Comparison of ENCODE assay signal across 24 mouse cellular contexts in the genomic region with DNA sequence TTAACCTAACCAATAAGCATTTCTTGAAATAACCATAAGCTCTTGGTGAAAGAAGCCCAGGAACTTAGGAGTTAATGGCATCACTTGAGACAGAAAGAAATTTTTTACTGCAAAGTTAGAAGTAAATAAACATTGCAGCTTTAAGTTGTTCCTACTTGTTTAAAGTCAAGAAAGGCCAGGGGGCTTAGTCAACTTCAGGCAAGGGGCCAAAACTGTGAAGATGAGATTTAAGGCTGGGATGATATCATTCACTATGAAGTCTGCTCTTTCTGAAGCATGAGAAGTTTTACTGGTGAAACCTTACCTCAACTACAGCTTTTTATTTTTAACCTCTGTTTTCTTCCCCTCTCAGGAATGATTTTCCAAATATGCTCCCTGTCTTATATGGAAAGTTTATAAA.
A peak's percentile ranks its signal among the peaks of the same experiment; 100 is the strongest.
DNase-seq lines count a peak whose midpoint lies in the region; ATAC-seq and TF ChIP-seq lines count a peak whose summit lies in the region.
"Had no signal": no experiment of that assay in that cellular context is flagged by ENCODE, and none has a peak within 500 bp of the region (broad histone marks: within the 10 kb centered on the region; RNA-seq: fewer than 3 reads in every experiment).

No protein-coding gene starts in this region.

- no peaks in the 10 kb centered on the region for H3K9me3 ChIP-seq in hindbrain, embryonic 15.5 days
- H3K9me3 ChIP-seq in hindbrain, embryonic 14.5 days (ENCODE audit: control insufficient read depth, low read length), result no peaks in the 10 kb centered on the region
- no peaks in the 10 kb centered on the region for H3K9me3 ChIP-seq in neural tube, embryonic 15.5 days (replicated peaks)
- H3K9me3 ChIP-seq: heart, embryonic 13.5 days; neural tube, embryonic 13.5 days; stomach, embryonic 15.5 days had no signal

- H3ac ChIP-seq in myocyte (ENCODE audit: control insufficient read depth, insufficient read length), result no peak overlapping the region

- DNase-seq in adrenal gland, adult (ENCODE audit: inconsistent age in 2 of 2, low spot score in 1 of 2), result peak; percentile 32 to 36
- DNase-seq in adrenal gland, adult 18-20 months (ENCODE audit: low spot score in 2 of 2), result no peak
- no peak for DNase-seq in hindbrain, embryonic 14.5 days (ENCODE audit: low spot score)
- DNase-seq in neural tube, embryonic 10.5 days (ENCODE audit: extremely low spot score, low spot score), result no peak
- no peak for DNase-seq in right cerebral cortex, postnatal 4 days
- DNase-seq: cerebellum, adult 18-20 months; gastrocnemius, postnatal 10 days; heart, adult 18-20 months; heart, postnatal 14 days; kidney, adult 9 months; kidney, postnatal 36 days; lung, postnatal 4 days; midbrain, embryonic 14.5 days; thymus, adult 18-20 months; thymus, postnatal 36 days had no signal

- no peak for TF ChIP-seq POLR2A in myocyte (IDR thresholded peaks at IDR 0.05; ENCODE audit: insufficient read length, low read depth)

- no peak overlapping the region for H3K4me2 ChIP-seq in hindbrain, embryonic 15.5 days
- H3K4me2 ChIP-seq in hindbrain, embryonic 14.5 days (replicated peaks), result no peak overlapping the region
- no peak overlapping the region for H3K4me2 ChIP-seq in neural tube, embryonic 15.5 days
- H3K4me2 ChIP-seq in myocyte (ENCODE audit: low read depth), result peak overlapping the region; percentile 8
- H3K4me2 ChIP-seq: heart, embryonic 13.5 days; neural tube, embryonic 13.5 days; stomach, embryonic 15.5 days had no signal

- peak overlapping the region; percentile 83; the same call in 1 of the 2 replicates for H3K27ac ChIP-seq in hindbrain, embryonic 15.5 days (replicated peaks)
- H3K27ac ChIP-seq in hindbrain, embryonic 14.5 days, result no peak overlapping the region
- 0 out of 2 replicates have a peak overlapping the region, but pooled peaks have one; percentile 83 for H3K27ac ChIP-seq in neural tube, embryonic 15.5 days (replicated peaks)
- H3K27ac ChIP-seq: heart, embryonic 13.5 days; neural tube, embryonic 13.5 days; stomach, embryonic 15.5 days had no signal

- H3K4me3 ChIP-seq in hindbrain, embryonic 15.5 days, result no peak overlapping the region
- H3K4me3 ChIP-seq in hindbrain, embryonic 14.5 days (replicated peaks; ENCODE audit: low read length), result no peak overlapping the region
- no peak overlapping the region for H3K4me3 ChIP-seq in neural tube, embryonic 15.5 days (replicated peaks)
- no peak overlapping the region for H3K4me3 ChIP-seq in myocyte
- H3K4me3 ChIP-seq: heart, embryonic 13.5 days; neural tube, embryonic 13.5 days; stomach, embryonic 15.5 days had no signal

- no peaks in the 10 kb centered on the region for H3K36me3 ChIP-seq in hindbrain, embryonic 15.5 days
- H3K36me3 ChIP-seq in hindbrain, embryonic 14.5 days (replicated peaks; ENCODE audit: control insufficient read depth, insufficient read depth), result no peaks in the 10 kb centered on the region
- no peaks in the 10 kb centered on the region for H3K36me3 ChIP-seq in neural tube, embryonic 15.5 days
- H3K36me3 ChIP-seq in myocyte (ENCODE audit: control insufficient read depth, insufficient read depth), result no peaks in the 10 kb centered on the region
- H3K36me3 ChIP-seq: heart, embryonic 13.5 days; neural tube, embryonic 13.5 days; stomach, embryonic 15.5 days had no signal

- 0 out of 2 replicates have a peak, but pooled peaks cover 9% of the 10 kb centered on the region for H3K4me1 ChIP-seq in hindbrain, embryonic 15.5 days (replicated peaks)
- 0 out of 2 replicates have a peak, but pooled peaks cover 6% of the 10 kb centered on the region for H3K4me1 ChIP-seq in hindbrain, embryonic 14.5 days (replicated peaks; ENCODE audit: control insufficient read depth, insufficient read depth, low read length)
- H3K4me1 ChIP-seq in neural tube, embryonic 15.5 days, result peaks cover 14% of the 10 kb centered on the region
- H3K4me1 ChIP-seq: neural tube, embryonic 13.5 days; stomach, embryonic 15.5 days had no signal

- no peaks in the 10 kb centered on the region for H3K79me2 ChIP-seq in myocyte (ENCODE audit: control insufficient read depth, insufficient read depth)

- no peak overlapping the region for H3K9ac ChIP-seq in hindbrain, embryonic 15.5 days
- no peak overlapping the region for H3K9ac ChIP-seq in hindbrain, embryonic 14.5 days
- no peak overlapping the region for H3K9ac ChIP-seq in neural tube, embryonic 15.5 days (replicated peaks)
- H3K9ac ChIP-seq: heart, embryonic 13.5 days; neural tube, embryonic 13.5 days; stomach, embryonic 15.5 days had no signal

- no peaks in the 10 kb centered on the region for H3K27me3 ChIP-seq in hindbrain, embryonic 15.5 days
- no peaks in the 10 kb centered on the region for H3K27me3 ChIP-seq in hindbrain, embryonic 14.5 days (ENCODE audit: control insufficient read depth, insufficient read depth, low read length)
- no peaks in the 10 kb centered on the region for H3K27me3 ChIP-seq in neural tube, embryonic 15.5 days (replicated peaks)
- H3K27me3 ChIP-seq in myocyte (ENCODE audit: control insufficient read depth, insufficient read depth, insufficient read length), result no peaks in the 10 kb centered on the region
- H3K27me3 ChIP-seq: heart, embryonic 13.5 days; neural tube, embryonic 13.5 days; stomach, embryonic 15.5 days had no signal

- ATAC-seq in hindbrain, embryonic 15.5 days (ENCODE audit: low FRiP score, low read depth), result no peak
- ATAC-seq in hindbrain, embryonic 14.5 days (ENCODE audit: low FRiP score), result no peak
- ATAC-seq in neural tube, embryonic 15.5 days (ENCODE audit: low FRiP score), result no peak
- ATAC-seq: forebrain, embryonic 16.5 days; hindbrain, embryonic 16.5 days; intestine, embryonic 16.5 days had no signal

TF ChIP-seq in myocyte, 11 proteins besides CTCF, POLR2A, EP300 and RAD21:
- no peak for TF ChIP-seq USF1 (IDR thresholded peaks at IDR 0.05; ENCODE audit: low read depth)
- no peak for TF ChIP-seq MYOD1 (IDR thresholded peaks at IDR 0.05; ENCODE audit: control insufficient read depth in 1 of 3, insufficient read length in 2 of 3, low read depth in 2 of 3)
- no peak for TF ChIP-seq SRF (IDR thresholded peaks at IDR 0.05; ENCODE audit: control insufficient read depth, insufficient read length, low read depth)
- TF ChIP-seq MYOG (IDR thresholded peaks at IDR 0.05; ENCODE audit: control insufficient read depth in 1 of 3, insufficient read depth in 1 of 3, insufficient read length in 2 of 3, low read depth in 2 of 3), result no peak
- no peak for TF ChIP-seq TCF3 (IDR thresholded peaks at IDR 0.05; ENCODE audit: insufficient read length, low read depth)
- TF ChIP-seq E2F4 (IDR thresholded peaks at IDR 0.05; ENCODE audit: insufficient read depth), result no peak
- no peak for TF ChIP-seq REST (IDR thresholded peaks at IDR 0.05; ENCODE audit: insufficient read depth, insufficient read length)
- TF ChIP-seq TCF12 (IDR thresholded peaks at IDR 0.05; ENCODE audit: insufficient read depth, poor library complexity, severe bottlenecking), result no peak
- TF ChIP-seq CEBPB (IDR thresholded peaks at IDR 0.05; ENCODE audit: insufficient read depth, poor library complexity, severe bottlenecking), result no peak
- no peak for TF ChIP-seq POLR2AphosphoS2 (IDR thresholded peaks at IDR 0.05; ENCODE audit: insufficient read length, low read depth)
- TF ChIP-seq MAX (IDR thresholded peaks at IDR 0.05; ENCODE audit: low read depth), result no peak

Comparison
In these comparisons a context has a peak if more than half of its experiments do, and no peak if none do; other contexts are left out.
1. DNase-seq: peak in adrenal gland, adult (2 of 2); none in adrenal gland, adult 18-20 months (0 of 2), hindbrain, embryonic 14.5 days (single experiment), neural tube, embryonic 10.5 days (single experiment) and right cerebral cortex, postnatal 4 days (single experiment).